Mouse (Mus musculus) forebrain, embryonic 14.5 days (tissue): Measurements from ENCODE around the gene Copg1. TPM values are rescaled to one million over a fixed set of nuclear protein-coding genes. Genes with fewer than 3 reads are reported as not detected.

ENCODE experiments used
- ATAC-seq: fragments of 200-750 bp; cut with Nextera tagmentation; 2 replicates; pipeline ENCODE4 v1.8.0; 2017; ENCODE audit warnings: mild to moderate bottlenecking, moderate library complexity
- DNase-seq: peaks from one replicate; pipeline ENCODE4 v3.0.0-alpha.2; 2015; ENCODE audit warnings: low spot score
- H3K27ac ChIP-seq: fragments of 300-500 bp; sonication (generic); 2 replicates; pipeline ENCODE4 v1.5.1; 2014; ENCODE audit warnings: low read depth, mild to moderate bottlenecking, control low read depth, low read length, moderate library complexity
- H3K27me3 ChIP-seq: fragments of 300-500 bp; sonication (generic); replicated peaks from 2 replicates; pipeline ENCODE4 v1.6.1; 2014; ENCODE audit warnings: low read length, control low read depth, mixed read lengths; ENCODE audit not compliant: control insufficient read depth, insufficient read depth
- H3K36me3 ChIP-seq: fragments of 300-500 bp; sonication (generic); 2 replicates; pipeline ENCODE4 v1.6.1; 2014; ENCODE audit warnings: low read length, control low read depth; ENCODE audit not compliant: control insufficient read depth, insufficient read depth
- H3K4me1 ChIP-seq: fragments of 300-500 bp; sonication (generic); 2 replicates; pipeline ENCODE4 v1.6.1; 2014; ENCODE audit warnings: antibody characterized with exemption, low read length, control low read depth; ENCODE audit not compliant: control insufficient read depth, insufficient read depth
- H3K4me2 ChIP-seq: fragments of 300-500 bp; sonication (generic); 2 replicates; pipeline ENCODE4 v1.6.1; 2014; ENCODE audit warnings: mild to moderate bottlenecking, control low read depth, low read length
- H3K4me3 ChIP-seq: fragments of 300-500 bp; sonication (generic); 2 replicates; pipeline ENCODE4 v1.5.1; 2014; ENCODE audit warnings: low read depth, low read length, control low read depth
- H3K9ac ChIP-seq: fragments of 300-500 bp; sonication (generic); 2 replicates; pipeline ENCODE4 v1.6.1; 2014; ENCODE audit warnings: mild to moderate bottlenecking, low read length, control low read depth, moderate library complexity
- H3K9me3 ChIP-seq: fragments of 300-500 bp; sonication (generic); replicated peaks from 2 replicates; pipeline ENCODE4 v1.6.1; 2016; ENCODE audit warnings: low read length, control low read depth, mixed read lengths; ENCODE audit not compliant: control insufficient read depth
- WGBS: fragments of 180-500 bp; shearing (Covaris S2); extraction: QIAGEN DNeasy Blood & Tissue Kit; methylation state at CpG from one replicate; pipeline ENCODE4 v1.1.7; 2014; 5-methylcytosine and 5-hydroxymethylcytosine counted together
- polyA plus RNA-seq: library from polyadenylated mRNA; unstranded; fragments of >200 nt; fragmentation: Nextera tagmentation; extraction: Ambion mirVana; gene quantifications from 2 replicates; pipeline ENCODE4 v1.2.1, GENCODE M21; 2014

Copg1 gene
- polyA plus RNA-seq, 1 experiment from 2014 or later: 148 TPM

GRCm38 (mm10) chr6:87850155-87850899 is 37.3 kb upstream of the Copg1 start:
- WGBS: under 1% methylated on average over 73 of the region's 73 CpGs

GRCm38 (mm10) chr6:87850900-87851614 is 36.6 kb upstream of the Copg1 start, which contains the start of gene Cnbp:
Gene Cnbp, minus strand, starts transcription at chr6:87851106.
- Histone ChIP-seq H3K9me3 (no peaks in the 10 kb centered on the region), H3K27me3 (no peaks in the 10 kb centered on the region), H3K36me3 (no peaks in the 10 kb centered on the region; the same call in 1 of the 2 replicates), H3K27ac (peak within 1 kb of the TSS; percentile 91), H3K4me3 (peak within 1 kb of the TSS; percentile 100), H3K4me2 (peak within 1 kb of the TSS; percentile 66), H3K9ac (peak within 1 kb of the TSS; percentile 97), H3K4me1 (peaks cover 12% of the 10 kb centered on the region)
- ATAC-seq (peak; percentile 99), DNase-seq (peak; percentile 98)
- under 1% methylated on average over 54 of the region's 55 CpGs for WGBS

More at GRCm38 (mm10) chr6:87850155-87850899, 37.3 kb upstream of the Copg1 start:
- DNase-seq (peak; percentile 41), ATAC-seq (peak; percentile 64)
- peaks cover 3% of the 10 kb centered on the region for H3K36me3 ChIP-seq
- no peaks in the 10 kb centered on the region for H3K9me3 ChIP-seq
- H3K27ac ChIP-seq: peak overlapping the region; percentile 91
- peak overlapping the region; percentile 66 for H3K4me2 ChIP-seq
- peaks cover 12% of the 10 kb centered on the region for H3K4me1 ChIP-seq
- H3K9ac ChIP-seq: peak overlapping the region; percentile 97
- H3K27me3 ChIP-seq: no peaks in the 10 kb centered on the region
- H3K4me3 ChIP-seq: peak overlapping the region; percentile 100

- Histone ChIP-seq H3K9me3 (no peaks in the 10 kb centered on the region), H3K36me3 (no peaks in the 10 kb centered on the region), H3K27ac (no peak overlapping the region), H3K4me3 (no peak overlapping the region), H3K27me3 (no peaks in the 10 kb centered on the region), H3K4me2 (no peak overlapping the region), H3K9ac (no peak overlapping the region), H3K4me1 (peaks cover 12% of the 10 kb centered on the region)
- DNase-seq (no peak), ATAC-seq (no peak)
- WGBS: 83% methylated on average over 6 of the region's 6 CpGs
Observed at GRCm38 (mm10) chr6:87851871-87852270, 35.7 kb upstream of the Copg1 start.

GRCm38 (mm10) chr6:87853446-87853845 is 34.2 kb upstream of the Copg1 start:
- 89% methylated on average over 4 of the region's 4 CpGs for WGBS
- Histone ChIP-seq H3K36me3 (no peaks in the 10 kb centered on the region), H3K9ac (no peak overlapping the region), H3K27me3 (no peaks in the 10 kb centered on the region), H3K4me2 (no peak overlapping the region), H3K27ac (no peak overlapping the region), H3K4me1 (peaks cover 9% of the 10 kb centered on the region), H3K4me3 (no peak overlapping the region), H3K9me3 (no peaks in the 10 kb centered on the region)
- DNase-seq (no peak), ATAC-seq (no peak)

- Histone ChIP-seq H3K9ac (no peak overlapping the region), H3K27ac (no peak overlapping the region), H3K9me3 (no peaks in the 10 kb centered on the region), H3K4me3 (no peak overlapping the region), H3K27me3 (no peaks in the 10 kb centered on the region), H3K4me1 (no peaks in the 10 kb centered on the region), H3K36me3 (no peaks in the 10 kb centered on the region), H3K4me2 (no peak overlapping the region)
- DNase-seq (no peak), ATAC-seq (no peak)
- 74% methylated on average over 1 of the region's 1 CpGs for WGBS
Observed at GRCm38 (mm10) chr6:87857071-87857470, 30.5 kb upstream of the Copg1 start.

- Histone ChIP-seq H3K4me3 (no peak overlapping the region), H3K4me2 (no peak overlapping the region), H3K36me3 (no peaks in the 10 kb centered on the region), H3K9me3 (no peaks in the 10 kb centered on the region), H3K4me1 (no peaks in the 10 kb centered on the region), H3K27ac (no peak overlapping the region), H3K9ac (no peak overlapping the region), H3K27me3 (no peaks in the 10 kb centered on the region)
- WGBS: 88% methylated on average over 6 of the region's 6 CpGs
- no peak for ATAC-seq
- DNase-seq: no peak
Observed at GRCm38 (mm10) chr6:87866211-87866610, 21.4 kb upstream of the Copg1 start.

- Histone ChIP-seq H3K9ac (no peak overlapping the region), H3K9me3 (no peaks in the 10 kb centered on the region), H3K36me3 (no peaks in the 10 kb centered on the region), H3K4me2 (no peak overlapping the region), H3K27ac (no peak overlapping the region), H3K4me3 (no peak overlapping the region), H3K4me1 (no peaks in the 10 kb centered on the region), H3K27me3 (no peaks in the 10 kb centered on the region)
- DNase-seq (no peak), ATAC-seq (no peak)
- 82% methylated on average over 2 of the region's 2 CpGs for WGBS
Observed at GRCm38 (mm10) chr6:87867256-87867655, 20.4 kb upstream of the Copg1 start.

- no peak overlapping the region for H3K27ac ChIP-seq
- H3K4me2 ChIP-seq: no peak overlapping the region
- ATAC-seq (no peak), DNase-seq (no peak)
- WGBS: 85% methylated on average over 9 of the region's 9 CpGs
- H3K9me3 ChIP-seq: no peaks in the 10 kb centered on the region
- H3K4me3 ChIP-seq: no peak overlapping the region
- no peaks in the 10 kb centered on the region for H3K36me3 ChIP-seq
- no peaks in the 10 kb centered on the region for H3K27me3 ChIP-seq
- H3K4me1 ChIP-seq: no peaks in the 10 kb centered on the region
- H3K9ac ChIP-seq: no peak overlapping the region
Observed at GRCm38 (mm10) chr6:87868871-87869506, 18.6 kb upstream of the Copg1 start.
